ENCODE assay signal across 12 mouse cellular contexts in genomic region chr2:24427866-24428675, GRCm38 (mm10). TPM values are rescaled to one million over a fixed set of nuclear protein-coding genes. Genes with fewer than 3 reads are reported as not detected.
DNase-seq lines count a peak whose midpoint lies in the region; ATAC-seq lines count a peak whose summit lies in the region.
"Had no signal": no experiment of that assay in that cellular context is flagged by ENCODE, and none has a peak within 500 bp of the region (broad histone marks: within the 10 kb centered on the region; RNA-seq: fewer than 3 reads in every experiment).

No protein-coding gene starts in this region.

- no peaks in the 10 kb centered on the region for H3K36me3 ChIP-seq in neural tube, embryonic 11.5 days (ENCODE audit: control insufficient read depth, insufficient read depth, low read length)
- H3K36me3 ChIP-seq in hindbrain, embryonic 14.5 days (replicated peaks; ENCODE audit: control insufficient read depth, insufficient read depth) = no peaks in the 10 kb centered on the region
- H3K36me3 ChIP-seq in stomach, embryonic 15.5 days = no peaks in the 10 kb centered on the region
- H3K36me3 ChIP-seq: limb, embryonic 13.5 days had no signal

- ATAC-seq in neural tube, embryonic 11.5 days (ENCODE audit: insufficient read depth, low FRiP score, low TSS enrichment) = peak; percentile 82
- peak; percentile 92 for ATAC-seq in hindbrain, embryonic 14.5 days (ENCODE audit: low FRiP score)
- peak; percentile 47; the same call in 1 of the 2 replicates for ATAC-seq in stomach, embryonic 15.5 days (ENCODE audit: insufficient read depth, low FRiP score, low read depth)

- no peak overlapping the region for H3K4me3 ChIP-seq in neural tube, embryonic 11.5 days (ENCODE audit: low read depth, low read length)
- no peak overlapping the region for H3K4me3 ChIP-seq in hindbrain, embryonic 14.5 days (replicated peaks; ENCODE audit: low read length)
- H3K4me3 ChIP-seq in stomach, embryonic 15.5 days (replicated peaks) = no peak overlapping the region
- H3K4me3 ChIP-seq: limb, embryonic 13.5 days had no signal

- H3K9me3 ChIP-seq in neural tube, embryonic 11.5 days (ENCODE audit: control insufficient read depth, low read length) = no peaks in the 10 kb centered on the region
- H3K9me3 ChIP-seq in hindbrain, embryonic 14.5 days (ENCODE audit: control insufficient read depth, low read length) = no peaks in the 10 kb centered on the region
- H3K9me3 ChIP-seq in stomach, embryonic 15.5 days = no peaks in the 10 kb centered on the region
- H3K9me3 ChIP-seq: limb, embryonic 13.5 days had no signal

- 0 out of 2 replicates have a peak overlapping the region, but pooled peaks have one; percentile 29 for H3K27ac ChIP-seq in neural tube, embryonic 11.5 days (ENCODE audit: low read depth, low read length)
- H3K27ac ChIP-seq in hindbrain, embryonic 14.5 days = peak overlapping the region; percentile 72
- no peak overlapping the region for H3K27ac ChIP-seq in stomach, embryonic 15.5 days
- H3K27ac ChIP-seq: limb, embryonic 13.5 days had no signal

- H3K9ac ChIP-seq in neural tube, embryonic 11.5 days (ENCODE audit: low read length) = no peak overlapping the region
- H3K9ac ChIP-seq in hindbrain, embryonic 14.5 days = no peak overlapping the region
- H3K9ac ChIP-seq in stomach, embryonic 15.5 days = no peak overlapping the region
- H3K9ac ChIP-seq: limb, embryonic 13.5 days had no signal

- no peaks in the 10 kb centered on the region for H3K27me3 ChIP-seq in neural tube, embryonic 11.5 days (ENCODE audit: control insufficient read depth, insufficient read depth, low read length)
- H3K27me3 ChIP-seq in hindbrain, embryonic 14.5 days (ENCODE audit: control insufficient read depth, insufficient read depth, low read length) = no peaks in the 10 kb centered on the region
- no peaks in the 10 kb centered on the region for H3K27me3 ChIP-seq in stomach, embryonic 15.5 days (replicated peaks)
- H3K27me3 ChIP-seq: limb, embryonic 13.5 days had no signal

- 44% methylated on average over 12 of the region's 12 CpGs for WGBS in neural tube, embryonic 11.5 days
- 19% methylated on average over 12 of the region's 12 CpGs for WGBS in hindbrain, embryonic 14.5 days
- 51% methylated on average over 12 of the region's 12 CpGs for WGBS in stomach, embryonic 15.5 days

- peak; percentile 46 for DNase-seq in neural tube, embryonic 11.5 days (ENCODE audit: low spot score)
- no peak for DNase-seq in neural tube, embryonic 10.5 days (ENCODE audit: extremely low spot score, low spot score)
- peak; percentile 63 for DNase-seq in hindbrain, embryonic 14.5 days (ENCODE audit: low spot score)
- DNase-seq in mesoderm, embryonic 11.5 days (ENCODE audit: low read depth, low spot score) = peak; percentile 12
- no peak for DNase-seq in urinary bladder, adult 18-20 months (ENCODE audit: low spot score in 2 of 2)
- DNase-seq in heart, adult 9 months (ENCODE audit: low spot score in 2 of 2) = no peak
- no peak for DNase-seq in thymus, postnatal 0 days (ENCODE audit: low spot score)
- DNase-seq: cerebellum, adult 9-11 months had no signal

- no peaks in the 10 kb centered on the region; the same call in 1 of the 2 replicates for H3K4me1 ChIP-seq in neural tube, embryonic 11.5 days (ENCODE audit: control insufficient read depth, insufficient read depth, low read length)
- H3K4me1 ChIP-seq in hindbrain, embryonic 14.5 days (replicated peaks; ENCODE audit: control insufficient read depth, insufficient read depth, low read length) = peaks cover 10% of the 10 kb centered on the region
- no peaks in the 10 kb centered on the region for H3K4me1 ChIP-seq in stomach, embryonic 15.5 days
- H3K4me1 ChIP-seq: limb, embryonic 13.5 days had no signal

- no peak overlapping the region for H3K4me2 ChIP-seq in neural tube, embryonic 11.5 days (ENCODE audit: low read depth)
- no peak overlapping the region for H3K4me2 ChIP-seq in hindbrain, embryonic 14.5 days (replicated peaks)
- H3K4me2 ChIP-seq in stomach, embryonic 15.5 days = no peak overlapping the region
- H3K4me2 ChIP-seq: heart, embryonic 11.5 days; limb, embryonic 13.5 days had no signal

RNA-seq across cellular contexts. Expression of gene Pax8, which starts 47.3 kb away (rescaled TPM):
- polyA plus RNA-seq in neural tube, embryonic 11.5 days (2014; fragmentation: Nextera tagmentation; extraction: Ambion mirVana) = 25.8 and 26.1 TPM in 2 replicates
- polyA plus RNA-seq in hindbrain, embryonic 14.5 days (2014; fragmentation: Nextera tagmentation; extraction: Ambion mirVana) = 24.5 and 33.0 TPM in 2 replicates
- 0.18 and 0.60 TPM in 2 replicates for polyA plus RNA-seq in stomach, embryonic 15.5 days (2015; fragmentation: Nextera tagmentation; extraction: Ambion mirVana)
- 0.07 and 0.17 TPM in 2 replicates for polyA plus RNA-seq in thymus, postnatal 0 days (2015; fragmentation: Nextera tagmentation; extraction: Ambion mirVana)
- polyA plus RNA-seq: limb, embryonic 13.5 days; lung, embryonic 16.5 days had no signal

Comparison
In these comparisons a context has a peak if more than half of its experiments do, and no peak if none do; other contexts are left out.
1. DNase-seq: peak in neural tube, embryonic 11.5 days (single experiment), hindbrain, embryonic 14.5 days (single experiment) and mesoderm, embryonic 11.5 days (single experiment); none in neural tube, embryonic 10.5 days (single experiment), urinary bladder, adult 18-20 months (0 of 2), heart, adult 9 months (0 of 2) and thymus, postnatal 0 days (single experiment).
2. RNA of gene Pax8, which starts 47.3 kb away (polyA plus RNA-seq): 24.5 to 33.0 TPM in hindbrain, embryonic 14.5 days and 25.8 to 26.1 TPM in neural tube, embryonic 11.5 days; 0.18 to 0.60 TPM in stomach, embryonic 15.5 days and 0.07 to 0.17 TPM in thymus, postnatal 0 days; every median in the first group is over 10 times any median in the second.
3. Peak in every context shown above with its lines, with median percentiles within 50 percentile points of each other: ATAC-seq.